Mouse (Mus musculus) megakaryocyte, adult 5-6 weeks (primary cell): ENCODE results near the gene Stard7. TPM values are rescaled to one million over a fixed set of nuclear protein-coding genes. Genes with fewer than 3 reads are reported as not detected.

Experiments
- ATAC-seq: 2 replicates; pipeline ENCODE4 v1.8.0; 2016; ENCODE audit warnings: mild to moderate bottlenecking, inconsistent platforms; ENCODE audit not compliant: poor library complexity, severe bottlenecking
- total RNA-seq, 2 experiments: library from RNA; stranded (forward) in 1 of 2; stranded (reverse) in 1 of 2; fragments of 153-499, 151-499 nt in 1 of 2; fragments of 221-1000, 200-1000 nt in 1 of 2; gene quantifications; 2 replicates each; pipeline versions ENCODE4 v1.2.3 to v1.2.4; 2015 to 2017

The Stard7 gene
- total RNA-seq, 2 experiments from 2014 or later = 42.0 to 65.1 TPM

GRCm38 (mm10) chr2:127347147-127347985, 77.3 kb downstream of the Stard7 start:
- no peak for ATAC-seq

Other genes with a start within 250 kb of the Stard7 start
- 48.9 and 59.4 TPM in 2 replicates for gene Blvra, start 199.6 kb upstream of the Stard7 start, total RNA-seq (2015)
- 46.2 and 47.4 TPM in 2 replicates for gene Blvra, start 199.6 kb upstream of the Stard7 start, total RNA-seq (2017)
- gene Ncaph, start 136.3 kb upstream of the Stard7 start, total RNA-seq (2015) = 61.6 and 71.8 TPM in 2 replicates
- gene Ncaph, start 136.3 kb upstream of the Stard7 start, total RNA-seq (2017) = 88.2 and 93.2 TPM in 2 replicates
- 39.4 and 40.2 TPM in 2 replicates for gene Itpripl1, start 126.8 kb upstream of the Stard7 start, total RNA-seq (2015)
- gene Itpripl1, start 126.8 kb upstream of the Stard7 start, total RNA-seq (2017) = 46.1 and 50.0 TPM in 2 replicates
- 0.83 and 1.0 TPM in 2 replicates for gene 1810024B03Rik, start 61.9 kb upstream of the Stard7 start, total RNA-seq (2015)
- 0.81 and 1.2 TPM in 2 replicates for gene 1810024B03Rik, start 61.9 kb upstream of the Stard7 start, total RNA-seq (2017)
- gene Snrnp200, start 61.8 kb upstream of the Stard7 start, total RNA-seq (2015) = 51.3 and 54.3 TPM in 2 replicates
- 124 and 133 TPM in 2 replicates for gene Snrnp200, start 61.8 kb upstream of the Stard7 start, total RNA-seq (2017)
- 24.4 and 38.1 TPM in 2 replicates for gene Ciao1, start 22.4 kb upstream of the Stard7 start, total RNA-seq (2015)
- gene Ciao1, start 22.4 kb upstream of the Stard7 start, total RNA-seq (2017) = 18.8 and 25.6 TPM in 2 replicates
- gene Tmem127, start 22.3 kb upstream of the Stard7 start, total RNA-seq (2015) = 23.9 and 24.6 TPM in 2 replicates
- gene Tmem127, start 22.3 kb upstream of the Stard7 start, total RNA-seq (2017) = 49.8 and 70.7 TPM in 2 replicates
- gene Dusp2, start 65.9 kb downstream of the Stard7 start, total RNA-seq (2015) = 8.6 and 10.9 TPM in 2 replicates
- gene Dusp2, start 65.9 kb downstream of the Stard7 start, total RNA-seq (2017) = 10.1 and 10.9 TPM in 2 replicates
- gene Astl, start 68.4 kb downstream of the Stard7 start, total RNA-seq (2015) = 0.18 TPM in 1 of 2 replicates, not detected in the other
- 0.07 TPM in 1 of 2 replicates, not detected in the other for gene Astl, start 68.4 kb downstream of the Stard7 start, total RNA-seq (2017)
- gene Adra2b, start 93.0 kb downstream of the Stard7 start, total RNA-seq (2015) = not detected in 2 replicates
- gene Adra2b, start 93.0 kb downstream of the Stard7 start, total RNA-seq (2017) = not detected in 2 replicates
- gene Gpat2, start 155.0 kb downstream of the Stard7 start, total RNA-seq (2015) = not detected in 2 replicates
- gene Gpat2, start 155.0 kb downstream of the Stard7 start, total RNA-seq (2017) = not detected in 2 replicates
- gene Fahd2a, start 174.3 kb downstream of the Stard7 start, total RNA-seq (2015) = 9.9 and 16.8 TPM in 2 replicates
- 6.4 and 9.7 TPM in 2 replicates for gene Fahd2a, start 174.3 kb downstream of the Stard7 start, total RNA-seq (2017)